Mouse (Mus musculus) left cerebral cortex, adult 9 months (tissue): ENCODE data around the gene Scly.

Source experiments
- DNase-seq, 2 experiments: peaks; one replicate each; pipeline ENCODE4 v3.0.0; 2022; ENCODE audit warnings: low spot score in 2 of 2

The Scly gene

DNA sequence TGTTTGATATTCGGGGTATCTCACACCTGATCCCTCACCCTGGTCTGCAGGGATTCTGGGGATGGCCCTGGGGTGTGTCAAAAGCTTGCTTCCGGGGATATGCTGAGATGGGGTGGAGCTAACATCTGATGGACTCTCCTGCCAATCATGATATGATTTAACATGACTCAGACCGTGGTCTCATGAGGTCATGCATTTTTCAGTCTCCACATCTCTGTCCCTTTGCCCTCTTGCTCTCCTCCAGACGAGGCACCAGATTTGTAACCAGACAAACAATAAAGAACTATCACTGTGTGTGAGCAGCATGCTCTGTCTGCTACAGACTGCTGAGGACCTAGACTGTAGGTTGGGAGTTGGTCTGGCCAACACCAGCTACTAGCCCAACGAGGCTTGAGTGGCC, 64.0 kb downstream of the Scly start:
- DNase-seq, result no peak

GRCm38 (mm10) chr1:91364822-91365644, 66.9 kb downstream of the Scly start:
- DNase-seq, result no peak

DNA sequence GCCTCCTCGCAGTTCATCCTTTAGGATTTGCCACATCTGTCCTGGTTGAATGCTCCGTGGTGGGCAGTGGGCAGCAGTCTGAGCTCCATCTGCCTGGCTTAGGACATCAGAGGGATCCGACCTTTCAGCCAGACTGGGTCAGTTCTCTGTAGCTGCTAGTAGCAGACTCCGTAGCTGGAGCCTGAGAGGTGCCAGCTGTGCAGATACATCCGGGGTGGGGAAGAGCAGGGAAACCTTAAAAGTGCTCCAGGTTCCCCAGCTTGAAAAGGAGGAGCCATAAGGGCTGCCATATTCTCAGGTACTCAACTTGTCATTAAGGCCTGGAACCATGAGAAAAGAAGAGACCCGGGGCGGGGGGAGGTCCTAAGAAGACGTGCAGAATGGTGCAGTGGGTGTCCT, 67.7 kb downstream of the Scly start:
- no peak for DNase-seq

DNA sequence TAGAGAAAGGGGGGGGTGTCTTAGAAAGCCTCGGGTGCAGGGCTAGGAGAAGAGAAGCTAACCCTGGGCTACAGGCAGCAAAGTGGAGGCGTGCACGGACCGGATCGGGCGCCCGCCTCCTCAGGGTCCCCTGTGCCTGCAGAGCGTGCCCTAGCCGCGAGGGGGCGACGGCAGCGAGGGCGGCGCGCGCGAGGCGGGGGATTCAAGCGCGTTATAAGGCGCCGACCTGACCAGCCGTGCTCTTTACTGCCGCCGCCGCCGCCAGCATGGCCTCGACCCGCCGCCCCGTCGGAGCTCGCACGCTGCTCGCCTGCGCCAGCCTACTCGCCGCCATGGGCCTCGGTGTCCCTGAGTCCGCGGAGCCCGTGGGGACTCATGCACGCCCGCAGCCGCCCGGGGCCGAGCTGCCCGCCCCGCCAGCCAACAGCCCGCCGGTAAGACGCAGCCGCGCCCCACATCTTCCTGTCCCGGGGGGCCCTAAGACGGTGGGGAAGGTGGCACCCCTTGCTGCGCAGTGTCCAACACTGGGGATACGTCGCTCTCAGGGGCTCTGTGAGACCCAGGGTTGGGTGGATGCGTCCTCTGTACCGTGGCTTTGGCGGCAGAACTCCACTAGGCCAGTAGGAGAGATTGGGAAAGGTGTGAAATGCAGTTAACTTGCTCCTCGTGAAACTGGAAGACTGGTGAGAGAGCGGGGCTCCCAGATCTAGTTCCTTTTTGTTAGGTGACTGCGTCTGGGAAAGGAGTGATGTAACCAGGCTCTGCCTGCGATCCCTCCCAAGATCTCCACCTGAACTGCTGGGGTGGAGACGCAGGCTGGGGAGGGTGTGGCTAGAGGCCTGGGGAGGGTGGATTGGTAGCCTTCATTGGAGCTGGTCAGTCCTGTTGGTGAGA, 68.3 kb downstream of the Scly start, which contains the start of gene Erfe:
Erfe (plus strand) TSS at position 216 of the 894 bp plus-strand sequence.
- DNase-seq, result no peak

DNA sequence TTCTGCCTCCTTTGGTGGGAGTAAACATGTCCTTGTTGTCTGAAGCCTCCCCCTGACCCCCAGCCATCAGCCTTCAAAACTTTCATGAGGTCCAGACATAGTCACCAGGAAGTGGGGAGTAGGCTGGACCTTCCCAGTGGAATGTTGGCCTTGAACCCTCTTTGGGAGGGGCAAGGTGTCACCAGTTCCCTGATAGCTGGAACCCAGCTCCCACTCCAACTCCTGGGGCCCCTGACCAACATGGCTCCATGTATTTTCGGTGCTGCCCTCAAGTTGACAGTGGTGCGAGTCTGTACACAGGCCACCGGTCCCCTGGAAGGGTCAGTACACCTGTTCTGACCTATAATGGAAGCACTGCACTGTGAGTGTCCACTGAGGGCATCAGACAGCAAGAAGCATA, 69.2 kb downstream of the Scly start:
- DNase-seq, result no peak

GRCm38 (mm10) chr1:91369408-91369807, 71.3 kb downstream of the Scly start:
- no peak for DNase-seq

- no peak for DNase-seq
These were observed 71.9 kb downstream of the Scly start for GRCm38 (mm10) chr1:91370055-91370454.
